Mouse (Mus musculus) MEL (cell line): ENCODE data around the gene Pcp4.

Experiments used
- CHD2 ChIP-seq: IDR thresholded peaks from 2 replicates; pipeline ENCODE4 v1.6.1; 2011; ENCODE audit warnings: low read length, improper control_type of control experiment
- CTCF ChIP-seq, 3 experiments: IDR thresholded peaks in 2 of 3; conservative IDR thresholded peaks in 1 of 3; 2 replicates each; pipeline ENCODE4 v1.5.1; 2011 to 2012; ENCODE audit warnings: low read length in 3 of 3, low read depth in 2 of 3, mild to moderate bottlenecking in 2 of 3, improper control_type of control experiment in 1 of 3, inconsistent platforms in 1 of 3, mixed read lengths in 1 of 3, moderate library complexity in 1 of 3; ENCODE audit not compliant: control insufficient read depth in 1 of 3, insufficient read depth in 1 of 3, poor library complexity in 1 of 3, severe bottlenecking in 1 of 3
- JUND ChIP-seq: IDR thresholded peaks from 2 replicates; pipeline ENCODE4 v1.6.1; 2011; ENCODE audit warnings: low read depth, mild to moderate bottlenecking, improper control_type of control experiment, low read length
- NRF1 ChIP-seq: IDR thresholded peaks from 2 replicates; pipeline ENCODE4 v1.6.1; 2014; ENCODE audit warnings: low read depth, mild to moderate bottlenecking, inconsistent platforms, low read length, improper control_type of control experiment, moderate library complexity; ENCODE audit not compliant: poor library complexity, insufficient read depth, severe bottlenecking
- POLR2A ChIP-seq, 2 experiments: IDR thresholded peaks; 2 replicates each; pipeline ENCODE4 v1.6.1; 2011 to 2012; ENCODE audit warnings: low read length in 2 of 2, mild to moderate bottlenecking in 2 of 2, control low read depth in 1 of 2, improper control_type of control experiment in 1 of 2, low read depth in 1 of 2, moderate library complexity in 1 of 2; ENCODE audit not compliant: control insufficient read depth in 1 of 2, insufficient read depth in 1 of 2, poor library complexity in 1 of 2
- POLR2AphosphoS5 ChIP-seq: IDR thresholded peaks from 2 replicates; pipeline ENCODE4 v1.6.1; 2012; ENCODE audit warnings: low read depth, borderline replicate concordance, mild to moderate bottlenecking, inconsistent platforms, low read length, moderate library complexity, mixed read lengths
- RAD21 ChIP-seq: IDR thresholded peaks from 2 replicates; pipeline ENCODE4 v1.6.1; 2011; ENCODE audit warnings: mild to moderate bottlenecking, low read depth, low read length, improper control_type of control experiment
- TAL1 ChIP-seq: IDR thresholded peaks from 2 replicates; pipeline ENCODE4 v1.6.1; 2012; ENCODE audit warnings: mild to moderate bottlenecking, inconsistent platforms, low read length, moderate library complexity, mixed read lengths
- UBTF ChIP-seq: IDR thresholded peaks from 2 replicates; pipeline ENCODE4 v1.6.1; 2012; ENCODE audit warnings: low read depth, mild to moderate bottlenecking, inconsistent platforms, low read length, improper control_type of control experiment, moderate library complexity, borderline replicate concordance; ENCODE audit not compliant: insufficient read depth
- ZKSCAN1 ChIP-seq: IDR thresholded peaks from 2 replicates; pipeline ENCODE4 v1.6.1; 2012; ENCODE audit warnings: low read depth, mild to moderate bottlenecking, inconsistent platforms, low read length, improper control_type of control experiment, moderate library complexity
- ZNF384 ChIP-seq: IDR thresholded peaks from 2 replicates; pipeline ENCODE4 v1.6.1; 2012; ENCODE audit warnings: low read depth, mild to moderate bottlenecking, inconsistent platforms, low read length, improper control_type of control experiment

DNA sequence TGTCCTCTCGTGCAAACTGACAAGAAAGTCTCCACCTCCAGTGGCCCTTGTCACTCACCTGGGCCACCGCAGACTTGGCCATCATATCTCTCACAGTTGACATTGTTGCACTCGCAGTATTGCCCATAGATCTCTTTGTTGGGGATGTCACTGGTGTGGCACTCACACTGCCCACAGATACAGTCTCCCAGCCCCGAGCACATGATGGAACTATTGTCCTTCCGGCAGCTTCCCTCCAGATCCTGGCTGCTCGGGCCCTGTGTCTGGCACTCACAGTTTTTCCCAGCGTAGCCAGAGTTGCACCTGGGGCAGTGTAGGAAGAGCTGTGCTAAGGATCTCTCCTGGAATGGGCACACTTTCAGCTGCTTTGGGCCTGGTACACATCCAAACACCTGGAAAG, 40.7 kb upstream of the Pcp4 start:
- TF ChIP-seq POLR2A (IDR thresholded peaks at IDR 0.05; ENCODE audit: control insufficient read depth in 1 of 2, insufficient read depth in 1 of 2, low read depth in 1 of 2, low read length in 2 of 2, poor library complexity in 1 of 2) (no peak), ZNF384 (no peak), CHD2 (no peak), UBTF (no peak), CTCF (IDR thresholded peaks at IDR 0.05 in 2 of 3, conservative IDR thresholded peaks at IDR 0.05 in 1 of 3; ENCODE audit: control insufficient read depth in 1 of 3, insufficient read depth in 1 of 3, low read depth in 2 of 3, low read length in 3 of 3, poor library complexity in 1 of 3, severe bottlenecking in 1 of 3) (no peak), NRF1 (no peak), TAL1 (no peak), RAD21 (no peak), ZKSCAN1 (no peak), POLR2AphosphoS5 (no peak), JUND (no peak)
